Mouse (Mus musculus) c-Kit-positive CD71-positive TER-119-positive erythroid progenitor cells, embryonic 14.5 days (primary cell): ENCODE data around the gene Skap1.

Experiments used
- DNase-seq: peaks from one replicate; pipeline ENCODE4 v3.0.0-alpha.2; 2013; ENCODE audit warnings: low spot score

The Skap1 gene

DNA sequence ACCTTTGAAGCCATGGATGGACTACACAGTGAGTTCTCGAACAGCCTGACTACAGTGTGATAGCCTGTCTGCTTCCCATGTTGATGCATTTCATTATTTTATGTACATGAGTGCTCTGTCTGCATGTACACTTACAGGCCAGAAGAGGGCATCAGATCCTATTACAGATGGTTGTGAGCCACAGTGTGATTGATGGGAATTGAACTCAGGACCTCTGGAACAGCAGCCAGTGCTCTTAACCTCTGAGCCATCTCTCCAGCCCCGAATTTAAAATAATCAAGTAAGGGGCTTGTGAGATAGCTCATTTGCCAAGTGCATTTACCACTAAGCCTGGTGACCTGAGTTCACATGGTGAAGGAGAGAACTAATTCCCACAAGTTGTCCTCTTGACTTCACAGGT lies 317.0 kb downstream of the Skap1 start:
- no peak for DNase-seq

- DNase-seq: peak; percentile 73
These were observed 320.5 kb downstream of the Skap1 start for GRCm38 (mm10) chr11:96784847-96785246.

DNA sequence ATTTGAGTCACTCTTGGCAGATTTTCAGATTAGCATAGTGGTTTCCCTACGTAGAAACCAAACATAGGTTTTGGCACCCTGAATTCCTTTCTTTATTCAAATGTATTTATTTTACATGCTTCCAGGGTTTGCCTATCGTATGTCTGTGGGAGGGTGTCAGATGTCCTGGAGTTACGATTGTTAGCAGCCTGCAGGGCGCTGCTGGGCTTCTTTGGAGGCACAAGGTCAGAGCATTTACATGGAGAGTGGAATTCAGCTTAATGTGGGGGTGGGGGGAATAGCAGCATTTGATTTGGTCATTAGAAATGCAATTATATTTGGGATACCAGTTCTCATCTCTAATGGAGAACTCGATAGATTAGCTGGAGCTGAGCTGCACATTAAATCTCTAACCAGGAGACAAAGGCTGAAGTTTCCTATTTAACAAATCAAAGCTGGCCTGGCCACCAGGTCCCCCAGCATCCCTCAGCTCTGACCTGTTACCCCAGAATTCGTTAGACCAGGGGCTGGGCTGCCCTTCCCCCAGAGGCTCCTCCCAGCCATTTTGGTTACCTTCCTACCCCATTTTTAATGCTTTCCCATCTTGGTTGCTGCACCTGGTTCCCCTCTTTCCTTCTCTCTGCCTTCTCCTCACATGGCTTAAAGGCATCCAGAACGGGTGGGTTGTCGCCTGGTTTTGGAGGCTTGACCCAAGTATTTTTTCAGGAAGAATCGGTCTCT lies 322.5 kb downstream of the Skap1 start:
- no peak for DNase-seq

- DNase-seq: peak; percentile 83
These were observed 324.7 kb downstream of the Skap1 start, which contains the start of gene Cbx1 for GRCm38 (mm10) chr11:96788871-96789795. TSS of gene Cbx1 (plus strand) at chr11:96789127.

DNA sequence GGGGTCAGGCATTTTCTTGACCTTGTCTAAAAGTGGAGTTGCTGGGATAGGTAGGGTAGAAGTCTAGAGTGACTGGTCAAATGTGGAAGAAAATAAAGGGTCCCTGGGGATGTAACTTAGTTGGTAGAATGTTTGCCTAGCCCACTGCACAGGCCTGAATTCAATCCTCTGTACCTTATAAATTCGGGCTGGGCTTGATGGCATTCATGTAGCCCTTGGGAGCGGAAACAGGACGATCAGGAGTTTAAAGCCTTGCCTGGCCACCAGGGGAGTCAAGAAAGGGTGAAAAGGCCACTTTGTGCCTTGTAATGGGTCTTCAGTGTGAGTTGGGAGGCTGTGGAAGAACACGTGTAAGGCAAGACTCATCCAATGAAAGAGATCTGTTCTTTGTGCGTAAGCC lies 325.6 kb downstream of the Skap1 start:
- no peak for DNase-seq

DNA sequence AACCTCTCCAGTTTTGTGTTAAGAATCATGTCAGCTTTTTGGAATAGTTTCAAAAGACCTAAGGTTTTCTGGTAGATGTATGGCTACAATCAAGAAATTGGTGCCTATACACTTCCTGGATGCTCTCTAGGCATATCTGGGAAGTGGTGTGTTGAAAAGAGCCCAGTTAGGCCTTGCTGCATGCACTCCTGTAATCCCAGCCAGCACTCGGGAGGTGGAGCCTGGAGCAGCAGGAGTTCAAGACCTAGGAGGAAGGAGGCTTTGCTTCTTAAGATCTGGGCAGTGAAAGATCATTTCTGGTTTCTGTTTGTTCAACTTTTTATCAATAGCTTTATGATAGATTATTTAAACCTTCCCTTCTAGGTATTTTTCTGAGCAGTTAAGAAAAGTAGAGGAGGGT lies 326.3 kb downstream of the Skap1 start:
- no peak for DNase-seq

GRCm38 (mm10) chr11:96795491-96795890 lies 331.1 kb downstream of the Skap1 start:
- DNase-seq: no peak

GRCm38 (mm10) chr11:96796081-96796480 lies 331.7 kb downstream of the Skap1 start:
- DNase-seq: no peak

GRCm38 (mm10) chr11:96796586-96796985 lies 332.2 kb downstream of the Skap1 start:
- DNase-seq: no peak

DNA sequence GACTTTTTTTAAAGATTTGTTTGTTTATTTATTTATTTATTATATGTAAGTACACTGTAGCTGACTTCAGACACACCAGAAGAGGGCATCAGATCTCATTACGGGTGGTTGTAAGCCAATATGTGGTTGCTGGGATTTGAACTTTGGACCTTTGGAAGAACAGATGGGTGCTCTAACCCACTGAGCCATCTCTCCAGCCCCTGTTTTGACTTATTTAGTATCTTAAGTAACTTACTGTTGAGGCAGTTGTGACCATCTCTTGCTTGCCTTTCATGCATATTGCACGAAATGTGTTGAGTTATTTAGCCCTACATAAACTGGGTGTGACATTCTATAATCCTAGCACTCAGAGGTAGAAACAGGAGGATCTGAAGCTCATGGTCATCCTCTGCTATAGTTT lies 335.1 kb downstream of the Skap1 start:
- no peak for DNase-seq

DNA sequence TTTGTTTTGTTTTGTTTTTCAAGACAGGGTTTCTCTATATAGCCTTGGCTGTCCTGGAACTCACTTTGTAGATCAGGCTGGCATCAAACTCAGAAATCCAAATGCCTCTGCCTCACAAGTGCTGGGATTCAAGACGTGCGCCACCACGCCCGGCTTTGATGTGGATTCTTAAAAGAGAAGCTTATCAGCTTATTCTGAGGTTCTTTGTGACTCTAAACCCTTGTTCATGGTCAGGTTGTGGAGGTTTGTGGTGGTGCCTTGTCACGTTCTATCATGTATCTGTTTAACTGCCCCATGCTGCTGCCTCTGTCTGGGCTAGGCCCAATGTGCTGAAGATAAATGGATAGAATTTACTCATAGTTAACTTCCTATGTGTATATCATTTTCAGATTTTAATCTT lies 341.2 kb downstream of the Skap1 start:
- no peak for DNase-seq

DNA sequence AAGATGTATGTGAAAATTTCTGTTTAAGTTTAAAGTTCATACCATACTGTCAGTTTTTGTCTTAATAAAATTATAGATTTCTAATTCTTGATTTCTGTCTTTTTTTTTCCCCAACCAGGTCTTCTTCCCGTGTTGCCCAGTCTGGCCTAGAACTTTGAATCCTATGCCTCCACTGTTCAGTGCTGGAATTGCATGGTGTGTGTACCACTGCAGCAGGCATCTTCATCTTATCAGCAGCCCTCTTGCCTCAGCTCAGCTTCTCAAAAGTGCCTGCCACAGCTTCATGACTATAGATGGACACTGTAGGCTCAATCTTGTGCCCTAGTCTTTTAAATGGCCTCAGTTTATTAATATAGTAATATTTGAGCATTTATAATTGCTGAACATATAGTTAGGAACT lies 343.7 kb downstream of the Skap1 start:
- DNase-seq: no peak
